Mouse (Mus musculus): ENCODE measurements around the gene Ica1. TPM values are rescaled to one million over a fixed set of nuclear protein-coding genes. Genes with fewer than 3 reads are reported as not detected.

The Ica1 gene
- total RNA-seq (2022) = 1 to 10 TPM in 3 of 4 experiments, under 1 TPM in 1; 0.89 to 1.7 (median 1.3) TPM

DNA sequence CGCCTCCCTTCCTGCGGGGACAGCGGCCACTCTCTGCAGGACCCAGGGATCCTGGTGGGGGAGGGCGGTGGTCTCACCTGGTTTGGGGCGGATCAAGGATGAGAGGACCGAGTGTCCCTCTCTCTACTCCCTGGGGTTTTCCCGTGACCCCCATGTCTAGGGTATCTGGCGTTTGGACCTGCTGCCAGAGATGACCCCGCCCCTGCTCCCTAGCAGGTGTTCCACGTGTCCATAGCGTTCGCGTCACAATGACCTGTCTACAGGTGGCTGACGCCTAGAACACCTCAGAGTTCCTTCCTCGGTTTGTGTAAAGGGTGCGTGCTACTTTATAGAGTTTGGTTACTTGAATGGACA lies at the start of gene Ica1:
TSS of gene Ica1 (minus strand) at position 193 of the 354 bp plus-strand sequence.
- no peak for DNase-seq (ENCODE audit: low spot score in 2 of 2)

DNA sequence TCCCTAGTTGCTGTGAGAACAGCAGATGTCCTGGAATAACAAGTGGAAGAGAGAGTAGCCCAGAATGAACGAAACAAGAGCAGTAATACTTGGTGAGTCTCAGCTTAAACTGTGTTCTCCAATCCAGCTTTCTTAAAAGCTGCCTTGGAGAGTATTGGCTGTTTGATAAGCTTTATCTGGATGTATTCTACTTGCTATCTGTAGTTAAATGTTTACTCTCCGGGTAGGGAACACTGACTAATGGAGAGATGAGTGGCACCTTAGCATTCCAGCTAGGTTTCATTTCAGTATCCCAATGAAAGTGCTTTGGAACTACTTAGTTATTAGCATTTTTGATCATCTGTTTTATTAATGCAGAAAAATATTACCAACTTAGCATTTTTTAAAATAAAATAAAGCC lies 41.6 kb upstream of the Ica1 start:
- DNase-seq (ENCODE audit: low spot score in 2 of 2) = no peak

DNA sequence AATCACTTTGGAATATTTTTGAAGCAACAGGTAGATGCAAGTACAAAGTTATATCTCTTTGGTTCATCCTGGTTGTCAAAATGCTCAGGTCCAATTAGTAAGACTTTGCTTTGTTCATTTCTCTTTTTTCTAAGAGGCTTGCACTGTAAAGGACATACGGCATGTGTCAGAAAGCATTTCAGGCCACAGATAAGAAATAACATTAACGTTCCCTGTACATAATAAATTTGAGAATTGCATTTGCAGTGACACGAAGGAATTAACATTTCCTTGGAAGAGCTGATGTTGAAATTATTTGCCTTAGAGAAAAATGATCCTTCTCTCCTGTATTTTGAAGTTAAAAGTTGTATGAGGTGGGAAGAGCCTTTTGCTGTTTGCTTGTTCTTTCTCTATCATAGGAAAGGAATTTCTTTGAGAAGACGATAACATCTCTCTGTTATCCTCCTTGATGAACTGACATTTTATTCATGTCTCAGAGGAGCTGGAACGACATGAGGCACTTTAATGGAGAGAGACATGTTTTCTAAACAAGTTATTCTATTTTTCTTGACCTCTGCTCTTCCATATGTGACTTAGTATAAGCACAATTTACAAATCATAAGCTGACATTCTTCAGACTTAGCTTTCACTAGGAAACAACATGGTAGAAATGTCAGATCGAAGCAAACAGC lies 36.2 kb upstream of the Ica1 start:
- DNase-seq (ENCODE audit: low spot score in 2 of 2) = no peak

DNA sequence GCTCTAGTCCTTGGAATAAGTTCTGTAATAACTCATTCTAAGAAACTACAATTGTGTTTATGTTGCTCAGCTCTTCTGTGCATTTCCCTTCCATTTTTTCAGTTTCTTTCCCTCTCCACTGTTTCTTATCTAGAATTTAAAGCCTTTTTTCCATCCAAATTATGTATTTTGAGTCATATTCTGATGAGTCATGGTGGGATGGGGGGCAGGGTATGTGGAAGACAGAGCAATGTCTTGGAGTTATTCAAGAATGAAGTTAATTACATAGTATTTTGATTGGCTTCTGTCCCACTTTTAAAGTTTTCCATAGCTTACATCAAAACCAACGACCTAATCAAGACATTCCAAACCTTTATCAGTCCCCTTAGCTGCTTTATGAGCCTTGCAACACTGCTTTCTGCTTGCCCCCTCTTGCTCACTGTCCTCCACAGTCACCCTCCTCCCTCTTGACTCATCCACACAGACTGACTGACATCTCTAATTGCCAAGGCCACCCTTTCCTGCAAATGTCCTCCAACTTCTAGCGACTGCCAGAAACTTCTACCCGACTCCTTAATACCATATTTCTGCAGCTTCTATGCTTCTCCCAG lies 24.4 kb upstream of the Ica1 start:
- DNase-seq (ENCODE audit: low spot score in 2 of 2) = no peak

DNA sequence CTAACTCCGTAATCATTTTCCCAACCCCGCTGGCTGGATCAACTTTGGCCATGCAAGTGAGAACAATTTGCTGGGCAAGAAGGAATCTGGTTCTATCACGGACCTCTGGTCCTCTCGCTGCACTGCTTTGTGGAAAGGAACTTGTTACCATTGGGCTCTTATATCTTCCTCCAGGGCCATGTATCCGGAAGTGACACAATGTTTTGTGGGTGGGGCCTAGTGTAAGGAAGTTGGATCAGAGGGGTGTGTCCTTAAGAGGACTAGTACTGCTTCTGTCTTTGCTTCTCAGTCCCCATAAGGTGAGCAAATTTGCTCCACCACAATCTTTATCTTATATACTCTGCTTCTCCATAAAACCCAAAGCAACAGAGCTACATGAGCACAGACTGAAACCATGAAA lies 14.1 kb upstream of the Ica1 start:
- no peak for DNase-seq (ENCODE audit: low spot score in 2 of 2)

DNA sequence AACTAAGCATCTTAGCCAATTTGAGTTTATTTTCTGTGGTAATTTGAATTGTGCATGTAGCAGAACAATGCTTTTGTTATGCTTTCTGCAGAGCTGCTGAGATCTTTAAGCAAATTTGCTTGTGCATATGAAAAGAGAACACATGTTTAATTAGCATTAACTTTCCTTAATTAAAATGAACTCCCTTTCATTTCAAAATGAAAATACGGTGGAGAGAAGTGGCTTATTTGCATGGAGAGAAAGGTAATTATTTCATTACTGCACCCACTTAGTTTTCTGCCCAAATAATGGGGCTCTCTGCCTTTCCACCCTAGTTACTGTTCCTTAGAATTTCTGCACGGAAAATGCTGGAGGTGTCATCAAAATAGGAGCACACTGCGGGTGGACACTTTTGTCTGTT lies 13.5 kb upstream of the Ica1 start:
- no peak for DNase-seq (ENCODE audit: low spot score in 2 of 2)

DNA sequence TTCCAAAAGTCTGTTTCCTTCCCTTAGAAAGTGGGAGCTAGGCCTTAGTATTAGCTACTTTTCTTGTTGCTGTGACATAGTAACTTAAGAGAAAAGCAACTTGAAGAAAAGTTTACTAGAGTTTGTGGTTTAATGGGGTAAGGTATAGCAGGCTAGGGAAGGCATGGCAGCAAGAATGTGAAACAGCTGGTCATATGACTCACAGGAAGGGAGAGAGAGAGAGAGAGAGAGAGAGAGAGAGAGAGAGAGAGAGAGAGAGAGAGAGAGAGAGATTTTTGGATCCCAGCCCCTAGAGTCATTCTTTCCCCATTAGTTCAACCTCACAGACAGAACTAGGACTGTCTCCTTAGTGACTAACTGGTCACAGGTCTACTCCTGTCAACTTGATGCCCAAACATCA lies 2.3 kb upstream of the Ica1 start:
- DNase-seq (ENCODE audit: low spot score in 2 of 2) = no peak

DNA sequence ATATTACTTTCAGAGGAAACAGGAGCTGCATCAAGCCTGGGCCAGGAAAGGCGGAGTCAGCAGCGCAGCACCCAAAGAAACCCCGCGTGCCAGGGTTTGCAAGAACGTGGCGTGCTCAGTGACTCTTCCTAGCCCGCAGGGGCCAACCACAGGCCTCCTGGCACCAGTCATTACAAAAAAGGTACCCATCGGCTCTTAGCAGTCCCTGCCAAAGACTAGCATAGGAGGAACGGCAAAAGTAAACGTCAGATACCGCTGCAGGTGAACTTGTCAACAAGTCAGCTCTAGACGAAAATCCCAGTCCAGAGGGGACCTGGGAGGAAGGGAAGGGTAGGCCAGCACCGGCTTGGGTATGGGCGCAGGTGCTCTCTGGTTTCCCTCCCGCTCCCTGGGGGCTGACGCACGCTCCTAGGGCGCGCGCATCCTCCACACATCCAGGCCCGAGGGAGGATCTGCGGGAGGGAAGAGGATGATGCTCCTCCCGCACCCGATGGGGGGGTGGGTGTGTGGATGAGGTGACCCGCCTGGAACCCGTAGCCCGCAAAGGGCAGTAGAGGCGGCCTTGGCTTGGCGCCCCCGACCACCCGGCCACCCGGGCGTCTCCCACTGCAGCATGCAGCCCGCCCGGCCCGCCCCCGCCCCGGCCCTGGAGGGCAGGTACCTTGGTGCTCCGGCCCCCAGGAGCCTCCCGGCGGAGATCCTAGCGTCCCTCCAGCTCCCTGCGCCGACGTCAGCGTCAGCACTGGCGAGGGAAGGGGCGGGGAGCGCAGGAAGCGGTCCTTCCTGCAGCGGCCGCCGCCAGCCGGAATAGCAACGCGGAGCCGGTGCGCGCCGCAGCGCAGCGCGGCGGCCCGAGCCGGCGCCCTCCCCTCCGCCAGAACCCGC lies 635 bp downstream of the Ica1 start:
- DNase-seq (ENCODE audit: low spot score in 2 of 2) = no peak

DNA sequence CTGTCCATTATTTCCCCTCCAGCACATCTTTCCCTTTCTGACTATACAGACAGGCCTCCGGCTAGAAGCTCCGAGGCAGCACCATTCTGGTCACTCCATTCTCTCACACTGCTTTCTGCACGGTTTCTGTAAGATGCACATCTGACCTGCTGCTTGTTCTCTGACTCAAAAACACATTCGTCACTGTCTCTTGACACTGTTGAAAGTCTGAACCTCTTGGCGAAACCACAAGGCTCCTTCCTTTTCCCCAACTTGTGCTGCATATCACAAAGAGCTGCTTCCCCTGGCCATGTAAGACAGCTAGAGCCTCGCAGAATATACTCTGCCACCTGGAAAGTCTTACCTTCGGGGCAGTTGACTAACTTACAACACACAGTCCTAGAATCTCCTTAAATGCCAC lies 6.7 kb downstream of the Ica1 start:
- DNase-seq (ENCODE audit: low spot score in 2 of 2) = no peak

DNA sequence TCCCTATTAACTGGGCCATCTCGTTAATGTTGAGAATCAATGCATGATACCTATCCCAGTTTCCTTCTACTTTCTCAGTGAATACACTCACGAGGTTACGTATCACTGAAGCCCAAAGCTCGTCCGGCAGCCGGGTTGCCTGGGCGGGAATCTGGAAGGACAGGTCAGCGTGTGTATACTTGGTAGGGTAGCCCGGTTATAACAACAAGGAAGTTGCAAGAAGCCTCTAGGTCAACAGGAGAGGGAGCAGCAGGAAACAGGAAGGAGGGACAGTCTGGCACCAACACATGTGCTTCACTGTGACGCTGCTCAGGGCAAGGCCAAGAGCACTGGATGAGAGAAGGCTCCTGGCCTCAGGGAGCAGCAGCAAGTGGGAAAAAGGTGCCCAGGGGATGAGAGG lies 7.9 kb downstream of the Ica1 start:
- DNase-seq (ENCODE audit: low spot score in 2 of 2) = no peak

DNA sequence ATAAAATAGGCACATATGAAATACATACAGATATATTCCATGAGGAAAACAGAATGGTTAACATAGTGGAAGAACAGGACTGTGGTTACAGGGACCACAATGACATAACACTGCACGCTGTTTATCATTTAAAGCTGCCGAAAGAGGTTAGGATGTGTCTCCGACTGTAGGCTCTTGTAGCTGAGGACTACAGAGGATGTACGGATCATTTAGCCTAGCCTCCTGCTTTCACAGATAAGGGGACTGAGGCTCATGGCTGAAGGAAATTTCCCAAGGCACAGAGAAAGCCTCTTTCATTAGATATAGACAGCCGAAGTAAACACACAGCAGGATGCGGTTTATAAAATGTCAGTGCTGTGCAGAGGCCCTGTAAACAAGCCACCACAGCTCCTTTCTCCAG lies 8.5 kb downstream of the Ica1 start:
- DNase-seq (ENCODE audit: low spot score in 2 of 2) = no peak

DNA sequence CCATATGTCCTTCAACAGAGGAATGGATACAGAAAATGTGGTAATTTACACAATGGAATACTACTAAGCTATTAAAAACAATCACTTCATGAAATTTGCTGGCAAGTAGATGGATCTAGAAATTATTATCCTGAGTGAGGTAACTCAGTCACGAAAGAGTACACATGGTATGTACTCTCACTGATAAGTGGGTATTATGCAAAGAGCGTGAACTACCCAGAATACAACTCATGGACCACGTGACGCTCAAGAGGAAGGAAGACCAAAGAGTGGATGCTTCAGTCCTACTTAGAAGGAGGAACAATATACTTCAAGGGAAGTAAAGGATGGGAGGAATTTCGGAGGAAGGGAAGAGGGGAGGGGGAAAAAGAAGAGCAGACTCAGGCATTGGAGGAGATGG lies 11.6 kb downstream of the Ica1 start:
- DNase-seq (ENCODE audit: low spot score in 2 of 2) = no peak

DNA sequence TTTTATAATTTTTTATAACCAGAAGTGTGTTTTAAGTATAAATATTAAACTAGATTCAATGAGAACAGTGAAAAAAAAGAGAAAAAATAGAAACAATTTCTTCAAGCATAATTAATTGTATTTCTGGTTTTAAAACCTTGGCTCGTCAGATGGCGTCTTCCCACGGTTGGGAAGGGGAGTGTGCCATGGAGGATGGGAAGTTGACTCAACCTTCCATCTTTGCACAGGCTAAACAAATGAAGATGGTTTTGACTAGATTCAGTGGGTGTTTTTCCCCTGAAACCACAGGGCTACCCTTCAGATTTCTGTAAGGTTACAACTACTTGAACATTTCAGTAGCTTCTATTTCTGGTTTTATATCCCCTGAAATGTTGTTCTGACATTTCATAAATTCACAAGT lies 12.5 kb downstream of the Ica1 start:
- no peak for DNase-seq (ENCODE audit: low spot score in 2 of 2)

DNA sequence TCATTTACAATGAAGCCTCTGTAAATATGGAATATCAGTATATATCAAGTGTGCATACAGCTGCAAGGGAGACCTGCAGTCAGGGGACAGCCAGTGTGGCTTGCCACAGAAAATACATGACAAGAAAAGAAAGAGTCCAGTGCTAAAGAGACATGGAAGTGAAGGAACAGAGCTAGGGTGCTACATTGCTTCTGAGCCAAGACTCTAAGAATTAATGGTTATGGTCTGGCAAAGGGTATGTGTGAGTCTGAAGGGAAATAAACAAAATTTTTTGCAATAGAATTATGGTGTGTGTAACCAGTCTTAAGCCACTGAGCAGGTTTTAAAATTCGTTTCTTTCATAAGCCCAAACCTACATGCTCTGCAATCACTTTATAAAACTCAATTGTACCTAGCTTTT lies 13.2 kb downstream of the Ica1 start:
- no peak for DNase-seq (ENCODE audit: low spot score in 2 of 2)

DNA sequence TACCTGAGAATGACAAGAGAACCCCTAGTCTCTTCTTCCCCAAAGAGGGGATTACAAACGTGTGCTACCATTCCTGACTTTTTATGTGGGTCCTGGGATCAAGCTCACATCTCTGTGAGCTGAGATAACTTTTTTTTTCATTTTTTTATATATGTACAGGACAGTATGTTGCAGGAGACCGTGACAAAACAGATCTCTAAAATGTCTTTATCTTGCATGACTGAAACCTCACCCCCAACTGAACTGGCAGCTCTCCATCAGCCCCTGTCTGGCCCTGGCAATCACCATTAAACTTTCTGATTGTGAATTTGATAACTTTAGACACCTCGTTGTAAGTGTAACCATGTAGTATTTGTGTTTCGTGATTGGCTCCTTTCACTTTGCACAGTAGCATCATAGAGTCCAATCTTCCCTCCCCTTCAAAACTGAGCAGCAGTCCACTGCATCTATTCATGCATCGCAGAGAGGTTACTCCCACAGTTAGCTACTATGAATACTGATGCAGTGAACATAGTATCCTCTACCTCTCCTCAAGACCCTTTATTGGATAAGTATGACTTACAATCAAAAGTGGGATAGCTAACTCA lies 17.5 kb downstream of the Ica1 start:
- DNase-seq (ENCODE audit: low spot score in 2 of 2) = no peak

DNA sequence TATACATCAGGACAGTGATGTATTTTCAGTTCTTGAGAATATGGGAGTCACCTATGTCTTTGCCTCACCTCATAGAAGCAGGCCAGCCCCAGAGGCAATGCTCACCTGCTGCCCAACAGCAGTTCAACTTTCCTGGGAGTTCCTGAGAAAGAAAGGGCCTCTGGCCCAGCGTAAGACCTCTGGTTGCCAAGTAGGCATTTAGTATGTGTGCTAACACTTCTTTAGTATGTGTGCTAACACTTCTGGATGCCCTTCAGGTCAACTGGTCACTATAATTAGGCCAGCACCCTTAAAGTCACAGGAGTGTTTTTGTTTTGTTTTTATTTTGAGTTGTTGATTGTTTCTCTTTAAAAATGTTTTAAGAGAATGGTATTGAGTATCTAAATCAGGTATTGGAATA lies 18.4 kb downstream of the Ica1 start:
- DNase-seq (ENCODE audit: low spot score in 2 of 2) = no peak

DNA sequence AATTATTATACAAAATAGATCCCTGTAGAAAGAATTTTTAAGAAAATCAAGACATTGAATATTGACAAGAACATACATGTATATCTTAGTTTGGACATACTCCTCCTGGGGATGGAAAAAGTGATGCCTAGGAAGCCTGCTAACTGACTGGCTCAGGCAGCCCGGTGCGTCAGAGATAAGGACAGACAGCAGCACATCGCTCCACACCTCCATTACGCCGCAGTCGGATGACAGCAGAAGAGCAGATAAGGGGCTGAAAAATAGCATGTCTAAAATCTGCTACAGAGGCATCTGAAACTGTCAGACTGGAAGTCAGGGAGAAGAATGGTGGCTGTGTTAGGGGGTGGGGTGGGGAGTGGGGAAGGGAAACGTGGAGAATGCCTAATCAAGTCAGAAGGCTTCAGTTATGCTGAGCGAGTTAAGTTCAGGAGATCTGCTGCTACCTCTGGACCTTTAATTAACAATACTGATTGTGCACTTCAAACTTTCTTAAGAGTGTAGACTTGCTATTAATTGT lies 22.5 kb downstream of the Ica1 start:
- DNase-seq (ENCODE audit: low spot score in 2 of 2) = no peak

DNA sequence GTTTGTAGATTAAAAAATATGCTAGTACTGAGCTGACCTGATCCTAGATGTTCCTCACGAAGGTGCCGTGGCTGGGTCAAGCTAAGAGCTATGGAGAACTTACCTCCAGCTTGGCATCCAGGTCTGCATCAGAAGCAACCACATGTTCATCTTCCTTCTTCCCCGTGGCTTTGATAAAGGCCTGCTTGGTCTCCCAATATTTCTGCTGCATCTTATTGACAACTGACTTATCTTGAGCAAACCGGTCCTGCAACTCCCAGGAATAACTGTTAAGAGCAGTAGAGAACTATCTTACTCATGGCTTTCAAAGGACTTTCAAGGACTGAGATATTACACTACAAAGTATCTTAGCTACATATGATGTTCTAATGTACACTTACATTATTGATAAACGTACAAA lies 23.8 kb downstream of the Ica1 start:
- DNase-seq (ENCODE audit: low spot score in 2 of 2) = no peak

DNA sequence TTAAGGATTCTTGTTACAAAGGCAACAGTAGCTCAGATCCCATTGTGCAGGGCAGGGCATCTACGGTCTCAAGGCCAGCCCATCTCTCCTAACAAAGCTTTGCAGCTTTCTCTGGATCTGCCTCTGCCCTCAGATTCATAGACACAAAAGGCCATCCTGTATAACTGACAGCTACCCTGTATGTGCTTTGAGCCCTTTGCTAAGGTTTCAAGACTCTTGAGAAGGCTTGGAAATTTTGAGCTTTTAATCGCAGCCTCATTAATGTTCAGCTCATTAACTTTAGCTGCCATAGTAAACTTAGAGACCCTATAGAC lies 24.6 kb downstream of the Ica1 start:
- no peak for DNase-seq (ENCODE audit: low spot score in 2 of 2)

DNA sequence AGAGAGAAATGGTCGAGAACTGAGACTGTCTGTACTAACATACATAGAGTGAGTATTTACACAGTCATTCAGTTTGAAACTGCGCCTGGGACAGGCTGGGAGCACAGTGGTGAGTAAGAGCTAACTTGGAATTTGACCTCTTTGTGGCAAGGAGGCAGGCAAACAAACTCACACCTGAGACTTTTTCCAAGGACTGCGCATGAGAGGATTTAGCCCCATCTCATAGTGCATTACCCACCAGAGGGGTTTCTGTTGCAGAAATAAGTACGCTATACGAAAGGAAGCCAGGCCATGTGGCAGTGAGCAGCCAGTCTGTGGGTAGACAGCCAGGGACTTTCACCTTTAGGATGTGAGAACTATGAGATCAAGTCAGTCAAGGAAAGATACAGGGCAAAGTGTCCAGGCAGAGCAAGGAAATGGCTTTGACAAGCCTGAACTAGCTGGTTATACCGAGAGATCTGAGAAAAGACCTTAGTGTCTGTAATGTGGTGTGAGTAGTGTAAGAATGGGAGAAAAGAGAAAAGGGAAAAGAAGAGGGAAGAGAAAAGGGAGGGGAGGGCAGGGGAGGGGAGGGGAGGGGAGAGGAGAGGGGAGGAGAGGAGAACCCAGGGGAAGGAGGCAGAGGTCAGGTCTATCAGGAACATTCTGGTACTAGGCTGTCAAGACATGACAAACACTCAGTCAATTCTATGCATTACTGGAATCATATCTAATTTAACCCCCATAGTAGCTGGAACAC lies 25.1 kb downstream of the Ica1 start:
- DNase-seq (ENCODE audit: low spot score in 2 of 2) = no peak

DNA sequence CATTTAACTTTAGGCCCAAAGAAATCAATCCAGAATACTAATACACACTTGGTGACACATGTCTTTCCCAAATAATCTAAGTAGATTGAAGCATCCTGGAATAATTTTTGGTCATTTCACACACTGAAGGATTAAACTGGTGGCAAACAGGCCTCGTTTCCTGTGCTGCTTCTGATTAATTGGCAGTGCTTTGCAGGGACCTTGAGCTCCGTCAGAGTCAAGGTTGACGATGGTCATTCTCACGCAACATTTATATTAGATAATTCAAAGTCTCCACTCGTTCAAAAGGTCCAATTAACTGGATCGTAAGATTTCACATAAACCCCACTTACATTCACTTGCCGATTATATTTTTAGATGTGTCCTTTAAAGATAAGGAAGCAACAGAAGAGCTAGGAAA lies 33.4 kb downstream of the Ica1 start:
- no peak for DNase-seq (ENCODE audit: low spot score in 2 of 2)

All from gastrocnemius, adult 8-10 months (tissue).